Comparison of ENCODE assay signal across 24 mouse cellular contexts in the genomic region with DNA sequence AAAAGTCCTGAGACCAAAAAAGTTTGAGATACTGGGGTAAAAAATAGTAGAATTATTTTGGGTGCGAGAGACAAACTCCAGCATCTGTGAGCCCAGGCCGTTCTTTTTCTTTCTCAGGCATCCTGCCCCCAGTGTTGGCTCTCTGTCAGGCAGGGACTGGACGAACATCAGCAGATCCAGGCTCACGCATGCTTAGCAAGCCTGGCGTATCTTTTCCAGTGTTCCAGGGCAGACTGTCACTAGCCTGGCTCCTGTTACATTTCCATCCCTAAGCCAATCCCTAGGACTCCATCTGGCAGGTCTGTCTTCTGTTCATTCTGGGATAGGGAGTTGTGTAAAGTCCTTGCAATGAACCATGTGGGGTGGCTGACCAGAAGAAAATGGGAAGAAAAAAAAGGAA. TPM values are rescaled to one million over a fixed set of nuclear protein-coding genes. Genes with fewer than 3 reads are reported as not detected.
DNase-seq lines count a peak whose midpoint lies in the region; ATAC-seq lines count a peak whose summit lies in the region.
"Had no signal": no experiment of that assay in that cellular context is flagged by ENCODE, and none has a peak within 500 bp of the region (broad histone marks: within the 10 kb centered on the region; RNA-seq: fewer than 3 reads in every experiment).

No protein-coding gene starts in this region.

- H3K79me2 ChIP-seq in macrophage (ENCODE audit: inconsistent target): no peaks in the 10 kb centered on the region

- DNase-seq in cerebellum, postnatal 14 days: peak; percentile 36 to 49
- no peak for DNase-seq in cerebellum, adult 9-10 months
- DNase-seq in heart, adult 18-20 months: peak; percentile 21 to 23
- no peak for DNase-seq in heart, postnatal 25 days (ENCODE audit: low spot score)
- DNase-seq in left cerebral cortex, adult 18-20 months (ENCODE audit: low spot score in 2 of 2): peak; percentile 17 to 20
- no peak for DNase-seq in left cerebral cortex, adult 9 months (ENCODE audit: low spot score in 2 of 2)
- DNase-seq: adrenal gland, postnatal 14 days; cerebellum, adult 11 months; cerebellum, postnatal 36 days; embryo, embryonic 11 days; kidney, adult 8-10 months; kidney, postnatal 10 days; liver, embryonic 13.5 days; lung, adult 2 months; lung, postnatal 14 days; right cerebral cortex, postnatal 14 days; thymus, postnatal 25 days had no signal

- no peaks in the 10 kb centered on the region for H3K36me3 ChIP-seq in macrophage (ENCODE audit: inconsistent target)
- H3K36me3 ChIP-seq: hindbrain, embryonic 15.5 days; intestine, embryonic 15.5 days; liver, embryonic 13.5 days; midbrain, embryonic 13.5 days had no signal

- intact Hi-C loops in heart, postnatal 25 days (cut with DNase I): no loop called here

- ATAC-seq in activated CD4-positive, CD25-positive, alpha-beta regulatory T cell, adult 4 months: no peak
- ATAC-seq: forebrain, embryonic 14.5 days; intestine, embryonic 15.5 days; midbrain, embryonic 13.5 days had no signal

- WGBS in macrophage (ENCODE audit: missing documents): 96% methylated on average over 5 of the region's 5 CpGs

- H3K27ac ChIP-seq in macrophage: peak overlapping the region; percentile 25; the same call in 1 of the 2 replicates
- H3K27ac ChIP-seq: hindbrain, embryonic 15.5 days; intestine, embryonic 15.5 days; liver, embryonic 13.5 days; midbrain, embryonic 13.5 days had no signal

- H3K4me3 ChIP-seq in macrophage (ENCODE audit: inconsistent target): no peak overlapping the region
- H3K4me3 ChIP-seq: hindbrain, embryonic 15.5 days; intestine, embryonic 15.5 days; liver, embryonic 13.5 days; megakaryocyte, embryonic 14.5 days; midbrain, embryonic 13.5 days had no signal

RNA-seq across cellular contexts. Expression of a gene that starts 39.2 kb away (rescaled TPM):
- 100 to 1,000 TPM in 1 of 2 experiments, 10 to 100 TPM in 1; 97.1 to 101 TPM for total RNA-seq in heart, adult 18-20 months (2021)
- 10 to 100 TPM; 86.9 to 92.9 TPM for total RNA-seq in heart, postnatal 25 days (2021)
- 100 to 1,000 TPM; 222 to 225 TPM for total RNA-seq in left cerebral cortex, adult 18-20 months (2021)
- 10 to 100 TPM; 14.0 to 76.4 (median 31.9) TPM for total RNA-seq in macrophage (2018; cell fraction: chromatin; rRNA removed)
- 100 to 1,000 TPM; 109 to 286 (median 176) TPM for total RNA-seq in macrophage (2018; cell fraction: cytosol; rRNA removed)
- 100 to 1,000 TPM in 2 of 26 experiments, 10 to 100 TPM in 24; 39.2 to 153 (median 70.2) TPM for total RNA-seq in macrophage (2018; cell fraction: nucleus; rRNA removed)
- 194 to 269 TPM (median 210 TPM) in 3 replicates for polyA plus RNA-seq in macrophage (2018)
- polyA plus RNA-seq in activated CD4-positive, CD25-positive, alpha-beta regulatory T cell, adult 4 months (2017; shearing (Covaris generic)): 10 to 100 TPM; 41.0 to 42.6 TPM

Comparison
In these comparisons a context has a peak if more than half of its experiments do, and no peak if none do; other contexts are left out.
1. DNase-seq: peak in cerebellum, postnatal 14 days (2 of 2), heart, adult 18-20 months (2 of 2) and left cerebral cortex, adult 18-20 months (2 of 2); none in cerebellum, adult 9-10 months (single experiment), heart, postnatal 25 days (single experiment) and left cerebral cortex, adult 9 months (0 of 2).